14 mouse cellular contexts compared by ENCODE assay signal in genomic region chr11:72474926-72475325, GRCm38 (mm10). TPM values are rescaled to one million over a fixed set of nuclear protein-coding genes. Genes with fewer than 3 reads are reported as not detected.
A peak's percentile ranks its signal among the peaks of the same experiment; 100 is the strongest.
DNase-seq lines count a peak whose midpoint lies in the region; ATAC-seq and TF ChIP-seq lines count a peak whose summit lies in the region.
"Had no signal": no experiment of that assay in that cellular context is flagged by ENCODE, and none has a peak within 500 bp of the region (broad histone marks: within the 10 kb centered on the region; RNA-seq: fewer than 3 reads in every experiment).

No protein-coding gene starts in this region.

- no peak for TF ChIP-seq CTCF in layer of hippocampus, adult 2 months (conservative IDR thresholded peaks at IDR 0.05)

- H3K9ac ChIP-seq in intestine, embryonic 16.5 days (ENCODE audit: low read depth, low read length), result peak overlapping the region; percentile 39; the same call in 1 of the 2 replicates
- H3K9ac ChIP-seq: limb, embryonic 13.5 days; neural tube, embryonic 12.5 days had no signal

- H3K9me3 ChIP-seq in heart, embryonic 10.5 days, result no peaks in the 10 kb centered on the region
- H3K9me3 ChIP-seq in intestine, embryonic 16.5 days (ENCODE audit: control insufficient read depth, low read length), result no peaks in the 10 kb centered on the region
- H3K9me3 ChIP-seq: limb, embryonic 13.5 days; neural tube, embryonic 12.5 days had no signal

- peaks cover 5% of the 10 kb centered on the region; the same call in 1 of the 2 replicates for H3K36me3 ChIP-seq in heart, embryonic 10.5 days
- H3K36me3 ChIP-seq in intestine, embryonic 16.5 days (ENCODE audit: control insufficient read depth, insufficient read depth, low read length), result no peaks in the 10 kb centered on the region
- H3K36me3 ChIP-seq: limb, embryonic 13.5 days had no signal

- H3K27me3 ChIP-seq in heart, embryonic 10.5 days (ENCODE audit: insufficient read depth, poor library complexity, severe bottlenecking), result no peaks in the 10 kb centered on the region
- no peaks in the 10 kb centered on the region for H3K27me3 ChIP-seq in intestine, embryonic 16.5 days (replicated peaks; ENCODE audit: control insufficient read depth, insufficient read depth, low read length)
- H3K27me3 ChIP-seq: limb, embryonic 13.5 days; neural tube, embryonic 12.5 days had no signal

- 74% methylated on average over 3 of the region's 3 CpGs for WGBS in heart, embryonic 10.5 days
- WGBS in intestine, embryonic 16.5 days, result 67% methylated on average over 3 of the region's 3 CpGs

- peak; percentile 80 for ATAC-seq in intestine, embryonic 16.5 days
- ATAC-seq in monocyte, adult 5-6 weeks (replicated peaks; ENCODE audit: insufficient number of reproducible peaks, low FRiP score, low TSS enrichment, poor library complexity, severe bottlenecking), result peak; percentile 25; the same call in 1 of the 2 replicates

- DNase-seq in heart, embryonic 10.5 days (ENCODE audit: low spot score), result no peak
- DNase-seq in heart, adult 18-20 months, result no peak
- DNase-seq in layer of hippocampus, adult 2 months (ENCODE audit: low spot score in 2 of 2), result no peak
- DNase-seq in layer of hippocampus, postnatal 36 days, result no peak
- no peak for DNase-seq in frontal cortex, postnatal 10 days (ENCODE audit: low spot score in 2 of 2)
- no peak for DNase-seq in thymus, postnatal 4 days
- DNase-seq: adrenal gland, adult 2 months; layer of hippocampus, adult 9-11 months had no signal

- H3K27ac ChIP-seq in heart, embryonic 10.5 days, result peak overlapping the region; percentile 76
- H3K27ac ChIP-seq in layer of hippocampus, adult 2 months, result 0 out of 2 replicates have a peak overlapping the region, but pooled peaks have one; percentile 23
- H3K27ac ChIP-seq in intestine, embryonic 16.5 days (ENCODE audit: low read length), result peak overlapping the region; percentile 77
- H3K27ac ChIP-seq: limb, embryonic 13.5 days; neural tube, embryonic 12.5 days had no signal

- H3K4me1 ChIP-seq in heart, embryonic 10.5 days, result peaks cover 55% of the 10 kb centered on the region
- peaks cover 45% of the 10 kb centered on the region for H3K4me1 ChIP-seq in intestine, embryonic 16.5 days (ENCODE audit: control insufficient read depth, insufficient read depth, low read length)

- H3K4me2 ChIP-seq in intestine, embryonic 16.5 days (ENCODE audit: low read depth, low read length), result peak overlapping the region; percentile 16; the same call in 1 of the 2 replicates
- H3K4me2 ChIP-seq: limb, embryonic 13.5 days; neural tube, embryonic 12.5 days had no signal

- H3K4me3 ChIP-seq in heart, embryonic 10.5 days, result no peak overlapping the region
- H3K4me3 ChIP-seq in layer of hippocampus, adult 2 months, result no peak overlapping the region
- no peak overlapping the region for H3K4me3 ChIP-seq in intestine, embryonic 16.5 days (ENCODE audit: low read length)
- H3K4me3 ChIP-seq: limb, embryonic 13.5 days; neural tube, embryonic 12.5 days had no signal

RNA-seq across cellular contexts. Expression of gene Spns2, which starts 14.8 kb away (rescaled TPM):
- polyA plus RNA-seq in heart, embryonic 10.5 days (2016; fragmentation: Nextera tagmentation; extraction: Ambion mirVana), result 5.7 and 7.1 TPM in 2 replicates
- 1 to 10 TPM; 6.3 to 9.0 TPM for total RNA-seq in heart, adult 18-20 months (2021)
- total RNA-seq in layer of hippocampus, adult 2 months (2021), result 100 to 1,000 TPM; 101 to 105 TPM
- total RNA-seq in layer of hippocampus, postnatal 36 days (2021), result 100 to 1,000 TPM in 1 of 2 experiments, 10 to 100 TPM in 1; 91.4 to 129 TPM
- 5.9 and 7.5 TPM in 2 replicates for polyA plus RNA-seq in intestine, embryonic 16.5 days (2015; fragmentation: Nextera tagmentation; extraction: Ambion mirVana)
- total RNA-seq in monocyte, adult 5-6 weeks (2017), result 1.4 to 3.2 TPM (median 1.4 TPM) in 3 replicates

RNA-seq across cellular contexts. Expression of gene Mybbp1a, which starts 33.8 kb away (rescaled TPM):
- polyA plus RNA-seq in heart, embryonic 10.5 days (2016; fragmentation: Nextera tagmentation; extraction: Ambion mirVana), result 133 and 186 TPM in 2 replicates
- total RNA-seq in heart, adult 18-20 months (2021), result 10 to 100 TPM; 43.1 to 47.5 TPM
- total RNA-seq in layer of hippocampus, adult 2 months (2021), result 10 to 100 TPM; 55.7 to 56.2 TPM
- total RNA-seq in layer of hippocampus, postnatal 36 days (2021), result 10 to 100 TPM; 51.3 to 52.2 TPM
- 119 and 141 TPM in 2 replicates for polyA plus RNA-seq in intestine, embryonic 16.5 days (2015; fragmentation: Nextera tagmentation; extraction: Ambion mirVana)
- total RNA-seq in monocyte, adult 5-6 weeks (2017), result 37.5 to 39.9 TPM (median 37.7 TPM) in 3 replicates

RNA-seq across cellular contexts. Expression of gene Ggt6, which starts 39.6 kb away (rescaled TPM):
- polyA plus RNA-seq in heart, embryonic 10.5 days (2016; fragmentation: Nextera tagmentation; extraction: Ambion mirVana), result not detected in 2 replicates
- not detected for total RNA-seq in heart, adult 18-20 months (2021)
- total RNA-seq in layer of hippocampus, adult 2 months (2021), result not detected
- not detected for total RNA-seq in layer of hippocampus, postnatal 36 days (2021)
- 19.2 and 21.2 TPM in 2 replicates for polyA plus RNA-seq in intestine, embryonic 16.5 days (2015; fragmentation: Nextera tagmentation; extraction: Ambion mirVana)
- total RNA-seq in monocyte, adult 5-6 weeks (2017), result not detected in 3 replicates
- total RNA-seq: megakaryocyte-erythroid progenitor cell, adult 5-6 weeks had no signal
- polyA plus RNA-seq: hindbrain, embryonic 11.5 days; neural tube, embryonic 12.5 days had no signal

Comparison
In these comparisons a context has a peak if more than half of its experiments do, and no peak if none do; other contexts are left out.
1. H3K27ac ChIP-seq: peak in every context shown above with its lines; median percentile 77 in intestine, embryonic 16.5 days; 76 in heart, embryonic 10.5 days; 23 in layer of hippocampus, adult 2 months.
2. RNA of gene Spns2, which starts 14.8 kb away (total RNA-seq): 91.4 to 129 TPM in layer of hippocampus, postnatal 36 days and 101 to 105 TPM in layer of hippocampus, adult 2 months; 6.3 to 9.0 TPM in heart, adult 18-20 months and 1.4 to 3.2 TPM in monocyte, adult 5-6 weeks; every median in the first group is over 4 times any median in the second.